Mouse (Mus musculus) heart, adult 2 months (tissue): ENCODE results near the gene Serpinb8. TPM values are rescaled to one million over a fixed set of nuclear protein-coding genes. Genes with fewer than 3 reads are reported as not detected.

Source experiments
- DNase-seq, 2 experiments: peaks; one replicate each; pipeline ENCODE4 v3.0.0; 2021
- H3K27ac ChIP-seq: fragments of 200-600 bp; 2 replicates; pipeline ENCODE4 v1.8.1; 2022
- H3K27me3 ChIP-seq: fragments of 200-500 bp; 2 replicates; pipeline ENCODE4 v1.6.1; 2012; ENCODE audit warnings: mild to moderate bottlenecking, low read length, inconsistent platforms, mixed read lengths; ENCODE audit not compliant: control insufficient read depth, insufficient read depth
- H3K36me3 ChIP-seq: fragments of 200-500 bp; 2 replicates; pipeline ENCODE4 v1.6.1; 2012; ENCODE audit warnings: low read length, inconsistent platforms; ENCODE audit not compliant: control insufficient read depth, insufficient read depth
- H3K4me1 ChIP-seq: fragments of 200-500 bp; 2 replicates; pipeline ENCODE4 v1.6.1; 2011; ENCODE audit warnings: low read length; ENCODE audit not compliant: control insufficient read depth, insufficient read depth
- H3K4me3 ChIP-seq: fragments of 200-600 bp; 2 replicates; pipeline ENCODE4 v1.8.1; 2022
- H3K79me2 ChIP-seq: fragments of 200-500 bp; replicated peaks from 2 replicates; pipeline ENCODE4 v1.6.1; 2012; ENCODE audit warnings: mild to moderate bottlenecking, inconsistent platforms, low read length, moderate library complexity, mixed read lengths; ENCODE audit not compliant: control insufficient read depth, insufficient read depth
- H3K9ac ChIP-seq: fragments of 200-500 bp; 2 replicates; pipeline ENCODE4 v1.6.1; 2012; ENCODE audit warnings: low read depth, mild to moderate bottlenecking, control low read depth, inconsistent platforms, low read length, mixed read lengths
- CTCF ChIP-seq: fragments of 200-600 bp; IDR thresholded peaks from 2 replicates; pipeline ENCODE4 v1.8.1; 2022; ENCODE audit warnings: antibody characterized with exemption, mild to moderate bottlenecking, moderate library complexity
- EP300 ChIP-seq: fragments of 200-500 bp; IDR thresholded peaks from 2 replicates; pipeline ENCODE4 v1.6.1; 2011; ENCODE audit warnings: low read depth, low read length, control low read depth; ENCODE audit not compliant: insufficient read depth
- POLR2A ChIP-seq: fragments of 200-500 bp; IDR thresholded peaks from 2 replicates; pipeline ENCODE4 v1.6.1; 2011; ENCODE audit warnings: mild to moderate bottlenecking, low read depth, low read length, control low read depth; ENCODE audit not compliant: insufficient read depth
- WGBS: fragments of 180-500 bp; shearing (Covaris S2); methylation state at CpG from one replicate; pipeline ENCODE4 v1.1.7; 2018; 5-methylcytosine and 5-hydroxymethylcytosine counted together
- intact Hi-C: fragments of 180-260 bp; cut with DNase I; formaldehyde crosslinking; loops from one replicate; pipeline ENCODE4 v1.15.1; 2025
- polyA plus RNA-seq: library from polyadenylated mRNA; depleted of rRNA; stranded (reverse); fragments of >200 nt; gene quantifications from 2 replicates; pipeline ENCODE4 v1.2.3, GENCODE M21; 2012; rRNA removed
- total RNA-seq, 2 experiments: library from RNA; stranded (reverse); gene quantifications; 2 replicates each; pipeline ENCODE4 v1.2.3; 2021

The Serpinb8 gene
- total and polyA plus RNA-seq, 3 experiments = 1.3 to 1.8 (median 1.8) TPM

DNA sequence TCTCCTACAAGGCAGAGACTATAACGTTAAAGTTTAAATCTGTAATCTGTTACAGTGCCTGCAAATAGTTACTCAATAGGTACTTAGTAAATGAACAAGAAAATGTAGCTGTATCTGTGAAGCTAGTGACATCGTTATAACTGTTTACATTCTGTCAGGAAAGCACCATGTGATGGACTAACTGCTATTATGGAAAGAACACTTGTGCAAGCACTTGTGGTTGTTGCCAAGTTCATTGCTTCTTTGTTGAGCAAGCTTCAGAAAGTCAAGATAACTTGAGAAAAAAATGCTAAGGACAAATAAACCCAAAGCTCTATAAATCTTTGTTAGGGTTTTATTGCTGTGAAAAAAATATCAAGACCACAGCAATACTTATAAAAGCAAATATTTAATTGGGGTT, 67.9 kb downstream of the Serpinb8 start:
- no peak for DNase-seq
- no peaks in the 10 kb centered on the region for H3K36me3 ChIP-seq
- intact Hi-C loops = no loop called here
- H3K27ac ChIP-seq = no peak overlapping the region
- no peak overlapping the region for H3K4me3 ChIP-seq
- no peak for TF ChIP-seq EP300
- no peak for TF ChIP-seq CTCF
- TF ChIP-seq POLR2A = no peak
- H3K79me2 ChIP-seq = no peaks in the 10 kb centered on the region
- H3K9ac ChIP-seq = no peak overlapping the region
- 75% methylated on average over 2 of the region's 2 CpGs for WGBS
- no peaks in the 10 kb centered on the region for H3K27me3 ChIP-seq
- H3K4me1 ChIP-seq = no peaks in the 10 kb centered on the region

Other genes starting within 250 kb of the Serpinb8 start
- not detected for gene Serpinb11, start 228.8 kb upstream of the Serpinb8 start, total RNA-seq
- gene Serpinb11, start 228.8 kb upstream of the Serpinb8 start, polyA plus RNA-seq = not detected in 2 replicates
- not detected for gene Serpinb7, start 190.4 kb upstream of the Serpinb8 start, total RNA-seq
- not detected in 2 replicates for gene Serpinb7, start 190.4 kb upstream of the Serpinb8 start, polyA plus RNA-seq
- gene Serpinb2, start 78.6 kb upstream of the Serpinb8 start, total RNA-seq = under 1 TPM; 0.48 to 0.50 TPM
- gene Serpinb2, start 78.6 kb upstream of the Serpinb8 start, polyA plus RNA-seq = 0.09 and 0.68 TPM in 2 replicates